Mouse (Mus musculus) right cerebral cortex, adult 2 months (tissue): ENCODE data around the gene Cfap161.

ENCODE experiments used
- DNase-seq, 2 experiments: peaks; one replicate each; pipeline ENCODE4 v3.0.0; 2021 to 2022; ENCODE audit warnings: low spot score in 2 of 2

The Cfap161 gene

DNA sequence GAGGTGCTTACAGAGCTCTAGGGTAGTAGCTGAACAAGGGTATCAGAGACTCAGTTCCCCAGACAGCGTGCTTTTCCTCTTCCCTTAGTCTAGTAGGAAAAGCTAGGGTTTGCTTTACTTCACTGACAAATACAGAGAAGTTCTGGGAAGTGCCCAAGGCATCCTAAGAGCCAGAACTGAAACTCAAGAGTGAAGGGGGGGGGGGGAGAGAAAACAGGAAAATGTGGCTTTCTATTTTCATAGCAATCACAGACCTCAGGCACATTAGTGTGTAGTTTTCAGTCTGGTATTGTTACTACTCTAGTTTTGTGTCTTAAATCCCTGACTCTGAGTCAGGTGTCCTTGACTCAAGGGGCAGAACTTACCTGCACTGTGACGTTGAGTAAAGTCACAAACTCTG is 7.3 kb upstream of the Cfap161 start:
- DNase-seq = no peak

DNA sequence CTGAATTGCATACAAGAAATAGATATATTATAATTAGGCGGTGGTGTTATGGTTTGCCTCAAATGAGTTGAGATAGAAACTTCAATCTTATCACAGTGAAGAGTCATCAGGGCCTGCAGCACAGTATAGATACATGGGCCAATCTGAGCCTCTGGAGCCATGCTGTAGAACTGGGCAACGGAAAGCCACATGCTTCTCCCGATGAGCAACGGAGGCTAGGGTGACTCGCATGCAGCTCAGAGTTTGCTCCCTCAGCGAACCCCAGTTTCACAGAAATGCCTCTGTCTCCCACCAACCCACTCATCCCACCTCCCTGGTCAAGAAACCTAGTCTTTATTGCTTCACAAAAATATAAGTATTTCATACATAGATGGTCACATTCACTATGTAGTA is 6.8 kb upstream of the Cfap161 start:
- no peak for DNase-seq

DNA sequence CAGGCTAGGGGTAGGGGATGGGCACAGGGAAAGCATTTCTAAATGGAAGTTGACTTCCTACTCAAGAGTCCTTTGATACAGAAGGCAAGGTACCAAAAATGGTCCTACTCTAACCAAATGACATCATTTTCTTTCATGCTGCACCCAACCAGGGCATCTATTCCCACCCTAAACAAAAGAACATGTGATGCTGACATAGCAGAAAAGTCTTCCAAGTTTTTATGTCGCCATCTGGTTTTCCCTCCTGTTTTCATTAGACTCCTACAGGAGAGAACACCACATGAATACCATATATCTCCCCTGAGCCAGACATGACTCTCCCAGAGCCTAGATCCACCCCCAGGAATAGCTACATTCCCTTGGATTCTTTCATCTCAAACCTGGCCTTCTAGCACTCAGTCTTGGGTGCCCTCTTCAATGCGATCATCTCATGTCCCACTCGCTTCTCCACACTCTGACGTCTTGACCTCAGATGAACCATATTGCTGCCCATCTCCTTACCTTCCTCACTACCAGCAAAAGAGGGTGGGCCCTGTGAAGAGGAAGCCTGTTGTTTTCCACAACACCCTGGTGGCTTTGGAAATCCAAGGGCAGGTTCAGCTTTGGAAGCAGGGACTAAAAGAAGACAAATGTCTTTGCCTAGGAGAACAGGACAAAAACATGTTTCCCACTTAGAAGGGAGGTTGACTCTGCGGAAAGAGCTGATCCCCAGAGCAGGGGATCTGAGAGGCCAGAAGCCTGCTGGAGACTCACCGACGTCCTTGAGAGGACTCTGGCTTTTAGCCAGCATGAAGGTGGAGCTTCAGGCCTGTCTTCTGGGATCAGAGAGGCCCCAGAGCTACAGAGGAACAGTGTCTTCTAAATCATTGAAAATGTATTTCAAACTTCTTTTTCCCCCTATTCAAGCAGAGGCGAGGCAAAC is 6.1 kb upstream of the Cfap161 start:
- DNase-seq = no peak

DNA sequence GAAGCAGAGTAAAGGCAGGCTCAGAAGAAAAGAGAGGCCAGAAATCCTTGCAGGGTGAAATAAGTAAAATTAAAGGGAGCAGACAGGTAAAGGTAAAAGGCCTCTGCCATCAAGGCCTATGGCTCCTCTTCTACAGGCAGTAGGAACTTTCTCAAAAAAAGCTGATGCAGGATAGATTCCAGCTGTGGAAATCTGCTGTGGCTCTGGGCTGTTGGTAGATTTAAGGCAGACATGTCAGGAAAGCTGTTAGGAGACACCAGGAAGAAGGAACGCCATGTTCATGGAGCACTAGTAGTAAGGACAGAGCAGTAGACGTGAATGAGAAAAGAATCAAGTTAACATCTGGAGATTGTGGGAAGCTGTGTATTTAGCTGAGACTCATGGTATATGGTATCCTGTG is 5.4 kb upstream of the Cfap161 start:
- DNase-seq = no peak

DNA sequence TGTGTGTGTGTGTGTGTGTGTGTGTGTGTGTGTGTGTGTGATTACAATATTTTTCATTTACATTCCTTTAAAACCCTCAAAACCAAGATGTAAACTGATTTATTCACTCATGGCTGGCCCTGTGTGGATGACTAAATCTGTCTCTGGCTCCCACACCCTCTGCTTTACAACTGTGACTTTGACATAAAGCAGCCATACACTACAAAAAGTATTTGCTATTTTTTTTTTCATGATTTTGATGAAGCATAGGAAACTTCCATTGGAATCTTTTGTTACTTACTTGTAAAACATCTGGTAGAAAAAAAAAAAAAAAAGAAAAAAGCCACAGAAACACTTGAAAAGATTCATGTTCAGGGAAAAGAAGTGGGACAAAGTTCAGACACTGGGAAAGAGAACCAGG is 3.3 kb upstream of the Cfap161 start:
- DNase-seq = no peak

DNA sequence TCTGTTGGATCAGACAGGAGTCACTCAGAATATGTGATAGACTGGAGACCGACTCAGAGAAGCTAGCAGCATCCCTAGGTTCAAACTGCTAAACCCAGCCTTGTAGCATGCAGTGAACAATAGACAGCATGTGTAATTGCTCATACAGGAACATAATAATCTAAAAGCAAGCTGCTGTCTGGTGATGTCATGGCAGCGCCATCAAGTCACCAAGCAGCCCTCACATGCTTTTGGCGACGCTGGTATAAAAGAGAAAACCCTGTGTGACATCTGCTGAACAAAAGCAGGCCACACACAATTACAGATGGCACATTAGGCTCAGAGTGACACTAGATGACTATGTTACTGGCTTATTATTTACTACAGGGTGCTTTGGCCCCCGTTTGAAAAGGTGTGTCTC is 1.5 kb upstream of the Cfap161 start:
- DNase-seq = no peak

DNA sequence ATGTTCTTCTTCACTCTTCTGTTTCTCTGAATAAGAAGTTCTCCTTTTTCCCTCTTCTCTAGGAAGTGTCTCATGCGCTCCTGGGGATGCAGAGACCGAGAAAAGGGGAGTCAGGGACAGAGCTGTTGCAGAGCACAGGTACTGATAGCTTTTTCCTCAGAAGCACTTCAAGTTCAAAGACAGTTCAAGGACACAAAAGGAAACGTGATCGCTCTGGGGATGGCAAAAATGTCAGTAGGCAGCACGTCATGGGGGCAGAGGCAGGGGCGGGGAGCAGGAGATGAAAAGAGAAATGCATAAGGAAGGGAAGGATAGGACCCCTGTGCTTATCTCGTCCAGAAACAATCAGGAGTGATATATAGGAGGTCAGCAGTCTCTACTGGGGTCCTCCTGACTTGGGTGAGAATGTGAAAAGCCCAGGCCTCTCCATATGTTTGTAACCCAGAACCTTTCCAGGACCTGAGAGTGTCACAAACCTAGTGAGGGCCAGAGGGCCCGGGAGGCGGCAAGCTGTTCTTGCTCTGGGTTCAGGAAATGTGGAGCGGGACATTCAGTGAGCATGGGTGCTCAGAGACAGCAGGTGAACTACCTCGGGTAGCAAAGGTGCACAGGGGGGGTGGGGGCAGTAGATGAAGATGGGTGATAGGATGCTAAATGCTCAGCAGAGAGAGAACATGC is 535 bp downstream of the Cfap161 start:
- no peak for DNase-seq

DNA sequence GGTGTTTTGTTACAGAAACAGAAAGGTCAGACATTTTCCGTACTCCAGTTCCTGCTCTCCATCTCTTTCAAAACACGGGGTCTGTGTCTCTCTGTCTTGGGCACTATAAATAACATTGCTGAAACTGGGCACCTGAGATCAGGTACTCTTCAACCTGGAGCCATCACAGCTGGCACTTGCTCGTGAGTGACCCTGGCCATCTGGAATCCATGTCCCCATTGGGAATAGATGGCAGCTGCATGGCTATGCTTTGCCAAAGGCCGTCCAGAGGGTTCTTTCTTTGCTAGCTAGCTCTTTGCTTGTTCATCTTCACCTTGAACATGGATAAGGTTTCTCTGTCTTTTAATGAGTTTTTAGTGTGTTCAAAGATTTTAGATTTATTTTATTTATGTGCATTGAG is 13.8 kb downstream of the Cfap161 start:
- DNase-seq = no peak

DNA sequence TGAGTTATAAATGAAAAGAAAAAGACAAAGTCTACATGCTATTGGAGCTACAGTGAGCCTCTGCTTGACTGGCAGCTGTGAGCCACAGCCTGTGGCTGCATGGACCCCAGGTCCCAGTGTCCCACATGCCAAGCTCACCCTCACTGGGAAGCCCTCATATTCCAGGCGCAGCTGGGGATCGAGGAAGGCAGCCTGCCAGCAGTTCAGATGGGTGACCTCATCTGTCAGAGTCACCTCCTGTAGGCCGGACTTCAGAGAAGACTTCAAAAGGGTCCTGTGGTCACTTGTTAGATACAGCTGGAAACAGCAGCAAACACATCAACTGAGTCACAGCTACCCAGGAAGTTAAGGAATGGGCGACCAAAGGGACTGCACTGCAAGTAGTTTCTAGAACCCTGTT is 14.7 kb downstream of the Cfap161 start:
- no peak for DNase-seq

DNA sequence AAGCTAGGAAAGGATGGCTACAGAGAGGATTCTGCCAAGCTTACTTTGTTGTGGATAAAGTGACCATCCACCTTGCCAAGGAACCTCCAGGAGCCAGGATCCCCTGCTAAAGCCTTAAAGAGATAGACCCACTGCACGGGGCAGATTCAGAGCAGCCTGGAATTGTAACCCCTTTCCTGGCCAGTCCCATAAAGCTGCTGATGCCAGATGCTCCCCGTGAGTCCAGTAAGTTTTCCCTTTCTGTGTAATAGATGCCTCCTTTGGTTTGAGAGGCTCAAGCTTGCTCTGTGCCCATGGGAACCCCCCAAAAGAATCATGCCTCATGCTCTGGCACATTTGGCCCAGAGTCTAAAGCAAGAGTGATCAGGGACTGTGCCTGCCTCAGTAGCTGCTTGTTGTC is 15.7 kb downstream of the Cfap161 start:
- DNase-seq = no peak

DNA sequence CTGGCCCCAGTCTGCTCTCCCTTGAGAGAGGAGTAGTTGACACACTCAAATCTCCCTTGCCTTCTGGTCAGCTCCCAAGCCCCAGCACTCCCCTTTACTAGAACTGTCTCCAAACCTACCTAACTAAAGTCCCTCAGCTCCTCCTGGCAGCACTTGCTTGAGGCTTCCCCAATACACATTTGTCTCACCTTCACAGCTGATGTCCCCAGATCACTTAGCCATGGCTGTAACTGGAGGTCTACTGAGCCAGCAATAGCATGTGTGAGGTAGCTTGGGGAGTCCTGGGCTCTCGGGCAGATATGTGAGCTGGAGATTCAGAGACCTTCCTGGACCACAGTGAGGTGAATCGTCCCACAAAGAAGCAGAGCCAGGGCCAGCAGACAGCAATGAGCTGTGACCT is 16.2 kb downstream of the Cfap161 start:
- no peak for DNase-seq

DNA sequence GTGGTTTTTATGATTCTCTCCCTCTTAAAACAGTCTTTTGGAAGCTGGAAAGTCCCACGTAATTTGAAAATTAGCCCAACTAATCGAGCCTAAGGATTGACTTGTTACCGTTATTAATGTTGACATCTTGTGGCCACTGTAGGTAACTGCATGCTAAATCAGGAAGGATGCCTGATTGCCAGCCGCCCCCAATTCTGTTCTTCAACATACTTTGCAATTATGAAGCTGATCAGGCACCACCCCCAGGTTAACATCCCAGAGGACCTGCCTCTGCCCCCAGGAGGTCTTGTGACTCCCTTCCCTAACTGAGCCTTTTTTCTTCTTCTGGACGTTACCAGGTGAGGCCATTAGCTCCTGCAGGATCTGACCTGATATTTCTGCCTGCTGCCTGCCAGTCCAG is 20.0 kb downstream of the Cfap161 start:
- peak; percentile 26 to 34 for DNase-seq

DNA sequence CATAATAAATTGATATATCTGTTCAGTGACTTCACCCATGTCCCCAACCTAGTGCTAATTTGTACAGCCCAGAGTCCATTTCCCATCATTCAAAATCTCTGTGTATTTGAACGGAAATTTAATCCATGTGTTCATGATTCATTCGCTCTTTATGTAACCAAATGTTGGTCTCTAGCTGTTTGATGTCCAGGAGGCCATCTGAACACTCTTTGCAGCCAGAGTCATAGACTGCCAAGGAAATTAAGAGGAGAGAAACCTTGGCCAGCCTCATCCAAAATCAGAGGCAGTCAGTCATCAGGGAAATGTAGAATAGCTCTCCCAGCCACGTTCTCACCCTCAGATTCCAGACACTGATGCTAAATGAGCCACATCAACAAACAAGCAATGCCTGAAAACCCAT is 31.0 kb downstream of the Cfap161 start:
- DNase-seq = no peak

DNA sequence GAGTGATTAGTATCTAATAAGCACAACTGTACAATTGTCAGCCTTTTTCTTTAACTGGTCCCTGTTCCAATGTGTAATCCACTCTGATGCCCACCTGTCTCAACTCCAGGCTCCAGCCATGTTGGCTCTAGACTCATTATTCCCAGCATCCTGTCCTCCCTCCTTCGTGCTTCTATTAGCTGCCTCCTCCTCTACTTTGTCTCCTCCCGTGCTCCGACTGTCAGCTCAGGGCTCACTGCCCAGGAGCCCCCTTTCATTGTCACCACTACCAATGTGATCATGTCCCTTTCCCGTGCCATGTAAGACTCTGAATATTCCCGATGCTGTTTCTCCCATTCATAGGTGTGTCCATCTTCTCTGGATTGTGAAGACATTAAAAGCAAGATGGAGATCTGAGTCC is 32.3 kb downstream of the Cfap161 start:
- no peak for DNase-seq

DNA sequence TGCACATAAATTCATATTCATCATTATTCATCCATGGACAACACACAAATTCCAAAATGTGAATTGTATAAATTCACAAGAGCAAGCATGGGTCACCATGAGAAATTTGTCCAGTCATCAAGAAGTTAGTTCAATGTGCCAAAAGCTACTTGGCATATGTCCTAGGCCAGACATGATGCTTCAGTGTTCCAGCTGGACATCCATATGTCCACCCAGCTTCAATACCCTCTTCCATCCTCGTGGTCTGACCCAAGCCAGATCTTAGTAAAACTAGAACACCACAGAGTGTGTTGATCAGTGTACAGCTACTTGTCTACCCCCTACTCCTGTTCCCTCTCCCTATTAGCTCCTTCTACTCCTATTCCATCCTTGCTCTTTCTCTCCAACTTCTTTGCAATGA is 43.6 kb downstream of the Cfap161 start:
- DNase-seq = no peak

DNA sequence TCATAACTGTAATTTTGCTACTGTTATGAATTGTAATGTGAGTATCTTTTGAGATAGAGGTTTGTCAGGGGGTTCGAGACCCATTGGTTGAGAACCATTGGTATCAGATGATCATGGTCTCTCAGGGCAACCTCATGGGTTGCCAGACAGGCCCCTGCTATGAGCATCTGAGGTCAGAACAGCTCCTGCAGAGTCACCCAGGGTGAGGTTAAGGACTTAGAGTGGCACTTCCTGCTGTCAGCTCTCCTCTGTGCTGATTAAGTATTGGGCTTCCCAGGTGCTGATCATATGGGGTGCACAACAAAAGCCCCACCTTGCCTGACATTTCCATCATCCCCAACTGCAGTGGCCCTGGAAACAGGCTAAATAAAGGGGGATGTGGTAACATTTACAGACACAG is 46.3 kb downstream of the Cfap161 start:
- DNase-seq = no peak

DNA sequence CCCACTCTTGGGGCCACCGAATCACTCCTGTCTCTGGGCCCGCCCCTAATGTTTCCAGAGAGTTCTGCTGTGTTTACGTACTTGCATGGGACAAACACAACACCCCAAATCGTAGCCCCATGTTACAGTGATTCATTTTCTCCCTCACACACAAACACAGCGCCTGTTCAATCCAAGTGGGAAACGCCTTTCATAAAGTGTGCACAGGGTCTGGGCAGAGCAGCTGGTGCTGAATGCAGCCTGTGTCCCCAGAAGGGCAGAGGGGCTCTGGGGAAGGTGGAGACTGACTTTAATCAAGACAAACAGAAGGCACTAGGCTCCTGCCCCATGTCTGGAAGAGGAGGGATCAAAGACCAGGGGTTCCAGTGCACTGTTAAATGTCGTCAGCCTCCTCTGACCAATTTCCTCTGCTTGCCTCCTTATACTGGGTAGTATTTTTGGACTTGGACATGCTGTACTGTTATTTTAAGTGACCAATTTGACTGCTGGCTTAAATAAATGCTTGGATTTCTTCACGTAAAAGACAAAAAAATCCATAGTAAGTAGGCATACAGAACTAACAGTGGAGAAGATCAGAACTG is 48.5 kb downstream of the Cfap161 start:
- DNase-seq = no peak

DNA sequence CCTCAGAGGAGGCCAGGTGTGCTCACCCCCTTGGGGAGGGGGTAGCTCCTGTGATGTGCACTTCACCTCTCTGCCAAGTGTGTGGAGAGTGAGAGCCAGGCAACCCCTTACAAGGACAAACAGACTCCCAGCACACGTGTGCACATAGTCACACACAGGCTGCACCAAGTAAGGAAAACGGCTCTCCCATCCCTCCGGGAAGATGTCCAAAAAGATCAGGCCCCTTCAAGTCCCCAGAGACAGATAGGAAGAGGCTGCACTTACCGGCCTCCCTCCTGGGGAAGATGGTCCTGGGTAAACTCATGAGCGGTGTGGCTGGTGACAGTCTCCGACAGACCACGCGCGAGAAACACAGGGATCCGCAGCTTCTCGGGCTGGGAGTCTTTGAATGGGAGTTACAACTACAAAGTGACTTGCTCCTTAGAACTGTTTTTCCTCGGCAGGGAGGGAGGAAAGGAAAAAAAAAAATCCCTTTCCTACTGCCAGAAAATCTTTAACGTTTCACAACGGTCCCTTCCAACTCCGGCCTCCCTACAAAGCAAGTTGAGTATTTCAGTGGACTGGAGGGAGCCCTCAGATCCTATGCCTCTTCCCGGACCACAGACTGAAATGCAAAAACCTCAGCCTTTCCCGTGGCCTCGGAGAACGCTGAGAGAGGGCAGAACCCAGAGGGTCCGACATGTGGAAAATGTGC is 49.1 kb downstream of the Cfap161 start, which contains the start of gene Il16:
Il16 (minus strand) TSS at position 314 of the 694 bp plus-strand sequence.
- no peak for DNase-seq

DNA sequence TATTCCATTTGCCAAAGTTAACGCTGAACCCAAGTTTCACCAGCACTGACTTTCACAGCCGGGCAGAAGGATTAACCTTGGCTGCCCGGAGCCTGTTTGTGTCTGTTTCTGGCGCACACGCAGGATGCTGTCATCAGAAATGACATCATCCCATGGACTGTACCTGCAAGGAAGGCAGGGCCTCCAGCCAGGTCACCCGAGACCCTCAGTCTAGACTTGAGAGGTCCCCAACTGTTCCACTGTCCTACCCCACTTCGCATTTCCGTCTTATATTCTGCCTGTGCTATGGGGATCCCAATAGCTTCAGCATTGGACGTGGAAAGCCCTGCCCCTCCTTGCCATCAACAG is 49.6 kb downstream of the Cfap161 start:
- no peak for DNase-seq

DNA sequence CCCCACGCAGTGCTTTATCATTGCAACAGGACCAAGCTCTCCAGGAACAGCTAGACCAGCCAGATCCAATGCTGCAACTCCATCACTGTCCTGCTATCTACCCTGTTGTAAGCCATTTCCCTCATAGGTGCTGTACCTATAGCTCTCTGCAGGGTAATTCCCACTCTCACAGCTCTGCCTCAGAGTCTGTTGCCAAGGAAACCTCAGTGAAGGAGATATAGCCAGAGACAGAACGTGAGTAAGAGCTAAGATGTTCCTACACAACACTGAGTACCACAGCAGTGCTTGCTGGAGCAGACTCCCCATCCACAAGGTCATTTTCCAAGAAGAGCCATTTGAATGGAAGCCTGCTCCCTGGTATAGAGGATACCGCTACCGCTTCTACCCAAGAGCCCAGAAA is 50.4 kb downstream of the Cfap161 start:
- DNase-seq = peak; percentile 9 to 19

DNA sequence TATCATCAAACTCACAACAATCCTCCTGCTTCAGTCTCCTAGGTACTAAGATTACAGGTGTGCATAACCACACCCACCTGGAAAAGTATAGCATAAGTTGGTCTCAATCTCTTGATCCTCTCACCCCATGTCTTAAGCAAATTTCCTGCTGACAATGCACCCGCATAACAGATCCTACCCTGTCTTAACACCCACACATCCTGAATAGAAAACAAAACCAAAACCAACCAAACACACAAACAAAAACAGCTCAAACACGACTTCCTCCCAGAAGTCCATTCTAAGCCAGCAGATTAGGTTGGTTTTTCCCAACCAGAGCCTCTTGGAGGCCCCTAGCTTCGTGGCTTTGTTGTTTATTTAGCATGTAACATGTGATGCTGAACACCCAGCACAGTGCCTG is 52.0 kb downstream of the Cfap161 start:
- no peak for DNase-seq

DNA sequence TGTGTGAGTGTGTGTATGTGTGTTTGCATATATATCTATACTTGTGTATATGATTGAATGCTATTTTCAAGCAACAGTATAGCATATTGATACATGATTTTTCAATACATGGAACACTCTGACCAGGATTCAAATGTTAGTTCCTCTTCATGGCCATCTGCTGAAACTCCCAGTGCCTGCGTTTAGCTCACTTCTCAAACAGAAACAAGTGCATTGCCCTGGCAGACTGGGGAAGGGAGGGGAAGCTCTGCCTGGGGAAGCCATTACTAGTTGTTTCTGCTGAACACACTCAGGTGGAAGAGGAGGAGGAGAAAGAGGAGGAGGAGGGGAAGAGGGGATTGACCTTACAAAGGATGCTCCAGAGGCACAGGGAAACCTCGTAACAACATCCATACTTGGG is 52.7 kb downstream of the Cfap161 start:
- no peak for DNase-seq
